Mouse (Mus musculus): ENCODE results near the gene Mtap. TPM values are rescaled to one million over a fixed set of nuclear protein-coding genes. Genes with fewer than 3 reads are reported as not detected.
A peak's percentile ranks its signal among the peaks of the same experiment; 100 is the strongest.

Gene Mtap
- total and polyA plus RNA-seq, 3 experiments = 8.3 to 22.0 (median 19.8) TPM

GRCm38 (mm10) chr4:89128080-89128936, 8.6 kb upstream of the Mtap start:
- no peak overlapping the region for H3K27ac ChIP-seq
- no peaks in the 10 kb centered on the region for H3K27me3 ChIP-seq (ENCODE audit: control insufficient read depth, insufficient read depth, low read length)
- peaks cover 1% of the 10 kb centered on the region for H3K4me1 ChIP-seq (ENCODE audit: control insufficient read depth, insufficient read depth, low read length)
- no peak overlapping the region for H3K4me3 ChIP-seq
- intact Hi-C loops (cut with DNase I) = loop anchor here (5.0 kb wide), 1 partner anchor 191 kb away; no protein-coding TSS in a partner anchor
- 28% methylated on average over 20 of the region's 20 CpGs for WGBS
- H3K36me3 ChIP-seq (ENCODE audit: control insufficient read depth, insufficient read depth, low read length) = no peaks in the 10 kb centered on the region
- DNase-seq = peak; percentile 48 to 49
- no peak for TF ChIP-seq POLR2A (IDR thresholded peaks at IDR 0.05; ENCODE audit: insufficient read depth, low read depth, low read length)
- TF ChIP-seq EP300 (IDR thresholded peaks at IDR 0.05; ENCODE audit: insufficient read depth, low read depth, low read length) = no peak
- TF ChIP-seq CTCF (IDR thresholded peaks at IDR 0.05) = peak; percentile 84
- no peak overlapping the region for H3K9ac ChIP-seq (ENCODE audit: low read depth, low read length)
- no peaks in the 10 kb centered on the region for H3K79me2 ChIP-seq (replicated peaks; ENCODE audit: control insufficient read depth, insufficient read depth, low read length)

- Histone ChIP-seq H3K4me3 (no peak overlapping the region), H3K27ac (no peak overlapping the region), H3K9ac (ENCODE audit: low read depth, low read length) (no peak overlapping the region), H3K79me2 (replicated peaks; ENCODE audit: control insufficient read depth, insufficient read depth, low read length) (no peaks in the 10 kb centered on the region), H3K27me3 (ENCODE audit: control insufficient read depth, insufficient read depth, low read length) (no peaks in the 10 kb centered on the region), H3K36me3 (ENCODE audit: control insufficient read depth, insufficient read depth, low read length) (no peaks in the 10 kb centered on the region), H3K4me1 (ENCODE audit: control insufficient read depth, insufficient read depth, low read length) (peaks cover 1% of the 10 kb centered on the region)
- intact Hi-C loops (cut with DNase I) = loop anchor here (1.0 to 5.0 kb wide), 2 partner anchors 192 to 257 kb away; no protein-coding TSS in a partner anchor
- 72% methylated on average over 5 of the region's 5 CpGs for WGBS
- TF ChIP-seq EP300 (IDR thresholded peaks at IDR 0.05; ENCODE audit: insufficient read depth, low read depth, low read length) (no peak), POLR2A (IDR thresholded peaks at IDR 0.05; ENCODE audit: insufficient read depth, low read depth, low read length) (no peak), CTCF (IDR thresholded peaks at IDR 0.05) (no peak)
- no peak for DNase-seq
These were observed 8.0 kb upstream of the Mtap start for GRCm38 (mm10) chr4:89128937-89129277.

- Histone ChIP-seq H3K4me1 (ENCODE audit: control insufficient read depth, insufficient read depth, low read length) (peaks cover 1% of the 10 kb centered on the region; the same call in 1 of the 2 replicates), H3K36me3 (ENCODE audit: control insufficient read depth, insufficient read depth, low read length) (no peaks in the 10 kb centered on the region), H3K27ac (no peak overlapping the region), H3K9ac (ENCODE audit: low read depth, low read length) (no peak overlapping the region), H3K79me2 (replicated peaks; ENCODE audit: control insufficient read depth, insufficient read depth, low read length) (no peaks in the 10 kb centered on the region), H3K27me3 (ENCODE audit: control insufficient read depth, insufficient read depth, low read length) (no peaks in the 10 kb centered on the region), H3K4me3 (no peak overlapping the region)
- DNase-seq = peak; percentile 38 to 65
- TF ChIP-seq POLR2A (IDR thresholded peaks at IDR 0.05; ENCODE audit: insufficient read depth, low read depth, low read length) (no peak), CTCF (IDR thresholded peaks at IDR 0.05) (peak; percentile 85), EP300 (IDR thresholded peaks at IDR 0.05; ENCODE audit: insufficient read depth, low read depth, low read length) (no peak)
- under 1% methylated on average over 5 of the region's 5 CpGs for WGBS
- intact Hi-C loops (cut with DNase I) = loop anchor here (1.0 to 5.0 kb wide), 2 partner anchors 192 to 257 kb away; no protein-coding TSS in a partner anchor
These were observed 7.5 kb upstream of the Mtap start for GRCm38 (mm10) chr4:89129311-89129913.

GRCm38 (mm10) chr4:89131795-89132194, 5.1 kb upstream of the Mtap start:
- Histone ChIP-seq H3K4me3 (no peak overlapping the region), H3K9ac (ENCODE audit: low read depth, low read length) (no peak overlapping the region), H3K27me3 (ENCODE audit: control insufficient read depth, insufficient read depth, low read length) (no peaks in the 10 kb centered on the region), H3K27ac (no peak overlapping the region), H3K79me2 (replicated peaks; ENCODE audit: control insufficient read depth, insufficient read depth, low read length) (no peaks in the 10 kb centered on the region), H3K4me1 (ENCODE audit: control insufficient read depth, insufficient read depth, low read length) (peaks cover 1% of the 10 kb centered on the region), H3K36me3 (ENCODE audit: control insufficient read depth, insufficient read depth, low read length) (no peaks in the 10 kb centered on the region)
- intact Hi-C loops (cut with DNase I) = no loop called here
- no peak for DNase-seq
- TF ChIP-seq POLR2A (IDR thresholded peaks at IDR 0.05; ENCODE audit: insufficient read depth, low read depth, low read length) (no peak), EP300 (IDR thresholded peaks at IDR 0.05; ENCODE audit: insufficient read depth, low read depth, low read length) (no peak), CTCF (IDR thresholded peaks at IDR 0.05) (no peak)
- WGBS = 83% methylated on average over 3 of the region's 3 CpGs

GRCm38 (mm10) chr4:89136356-89136755, 566 bp upstream of the Mtap start:
- no peaks in the 10 kb centered on the region for H3K27me3 ChIP-seq (ENCODE audit: control insufficient read depth, insufficient read depth, low read length)
- H3K27ac ChIP-seq = no peak overlapping the region; the same call in 1 of the 2 replicates
- no peak for TF ChIP-seq POLR2A (IDR thresholded peaks at IDR 0.05; ENCODE audit: insufficient read depth, low read depth, low read length)
- H3K9ac ChIP-seq (ENCODE audit: low read depth, low read length) = no peak overlapping the region
- H3K4me3 ChIP-seq = peak overlapping the region; percentile 99; the same call in 1 of the 2 replicates
- WGBS = 73% methylated on average over 3 of the region's 3 CpGs
- no peak for DNase-seq
- no peaks in the 10 kb centered on the region for H3K79me2 ChIP-seq (replicated peaks; ENCODE audit: control insufficient read depth, insufficient read depth, low read length)
- H3K36me3 ChIP-seq (ENCODE audit: control insufficient read depth, insufficient read depth, low read length) = no peaks in the 10 kb centered on the region
- intact Hi-C loops (cut with DNase I) = no loop called here
- peaks cover 7% of the 10 kb centered on the region for H3K4me1 ChIP-seq (ENCODE audit: control insufficient read depth, insufficient read depth, low read length)
